Mouse (Mus musculus) brain, embryonic 14.5 days (tissue): ENCODE results near the gene Pcx.

Experiments
- CTCF ChIP-seq: fragments of 200-500 bp; IDR thresholded peaks from 2 replicates; pipeline ENCODE4 v1.5.1; 2012; ENCODE audit warnings: inconsistent platforms, mild to moderate bottlenecking, moderate library complexity, borderline replicate concordance; ENCODE audit not compliant: insufficient read depth, insufficient read length; ENCODE audit errors: extremely low read depth
- POLR2A ChIP-seq: fragments of 200-500 bp; IDR thresholded peaks from 2 replicates; pipeline ENCODE4 v1.6.1; 2012; ENCODE audit warnings: mild to moderate bottlenecking, inconsistent platforms, borderline replicate concordance; ENCODE audit not compliant: poor library complexity, insufficient read depth, insufficient read length, severe bottlenecking; ENCODE audit errors: extremely low read depth

DNA sequence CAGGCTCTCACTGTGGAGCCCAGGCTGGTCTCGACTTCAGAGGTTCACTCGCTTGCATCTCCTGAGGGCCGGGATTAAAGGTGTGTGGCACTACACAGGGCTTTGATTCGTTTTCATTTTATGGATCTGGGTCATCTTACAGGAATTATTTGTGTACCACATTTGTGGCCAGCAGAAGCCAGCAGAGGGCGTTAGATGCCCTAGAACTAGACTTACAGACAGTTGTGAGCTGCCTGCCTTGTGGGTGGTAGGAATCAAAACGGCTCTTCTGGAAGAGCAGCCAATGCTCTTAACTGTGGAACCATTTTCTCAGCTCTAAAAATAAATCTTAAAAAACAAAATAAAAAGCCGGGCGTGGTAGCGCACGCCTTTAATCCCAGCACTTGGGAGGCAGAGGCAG is 134.0 kb downstream of the Pcx start:
- TF ChIP-seq CTCF = peak; percentile 48; the same call in 1 of the 2 replicates
- no peak for TF ChIP-seq POLR2A
